Mouse (Mus musculus) kidney, adult 2 months (tissue): ENCODE measurements around the gene Dido1.

ENCODE experiments used
- CTCF ChIP-seq: fragments of 200-500 bp; conservative IDR thresholded peaks from 2 replicates; pipeline ENCODE4 v1.5.1; 2011; ENCODE audit warnings: low read depth, mild to moderate bottlenecking, control low read depth, low read length, moderate library complexity, mixed read lengths; ENCODE audit not compliant: insufficient read depth, insufficient read length
- POLR2A ChIP-seq: fragments of 200-500 bp; IDR thresholded peaks from one replicate; pipeline ENCODE4 v1.6.1; 2011; ENCODE audit warnings: low read depth, low read length, control low read depth

GRCm38 (mm10) chr2:180725856-180726629, 16.2 kb upstream of the Dido1 start:
- no peak for TF ChIP-seq CTCF
- no peak for TF ChIP-seq POLR2A
